Mouse (Mus musculus): ENCODE data around the gene Limk2.

- TF ChIP-seq CHD2 (IDR thresholded peaks at IDR 0.05; ENCODE audit: low read depth, low read length) (no peak), HCFC1 (IDR thresholded peaks at IDR 0.05; ENCODE audit: borderline replicate concordance, insufficient read depth, low read length) (no peak), ZNF384 (IDR thresholded peaks at IDR 0.05; ENCODE audit: low read depth, low read length) (no peak), MAFK (IDR thresholded peaks at IDR 0.05; ENCODE audit: insufficient read depth, low read depth, low read length) (no peak)
Measured at GRCm38 (mm10) chr11:3431976-3432603, 23.1 kb upstream of the Limk2 start.
